Mouse (Mus musculus): Measurements from ENCODE around the gene Tmbim7.

DNA sequence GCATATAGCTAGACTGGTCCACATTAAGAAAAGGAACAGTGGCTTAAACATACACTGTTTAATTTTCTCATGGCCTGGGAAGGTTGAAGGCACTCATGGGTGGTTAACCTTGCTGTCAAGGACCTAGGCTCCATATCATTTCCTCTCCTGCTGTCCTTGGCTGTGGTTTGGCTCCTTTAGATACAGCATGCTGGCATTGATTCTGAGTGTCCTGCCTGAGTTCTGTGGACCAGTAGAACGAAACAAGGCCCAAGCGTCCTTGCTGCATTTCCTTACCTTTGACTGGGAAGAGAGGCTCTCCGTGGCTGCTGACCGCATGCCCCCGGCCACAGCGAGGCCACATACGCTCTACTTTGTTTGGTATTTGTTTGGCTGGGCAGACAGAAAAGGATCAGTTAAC, 41.7 kb upstream of the Tmbim7 start:
- TF ChIP-seq POLR2A (IDR thresholded peaks at IDR 0.05; ENCODE audit: insufficient read depth, low read length) (no peak), EP300 (IDR thresholded peaks at IDR 0.05; ENCODE audit: insufficient read depth, low read depth, low read length) (no peak)
